22 mouse cellular contexts compared by ENCODE assay signal in genomic region chr17:8241645-8242044, GRCm38 (mm10). TPM values are rescaled to one million over a fixed set of nuclear protein-coding genes. Genes with fewer than 3 reads are reported as not detected.
A peak's percentile ranks its signal among the peaks of the same experiment; 100 is the strongest.
DNase-seq lines count a peak whose midpoint lies in the region; ATAC-seq and TF ChIP-seq lines count a peak whose summit lies in the region.
"Had no signal": no experiment of that assay in that cellular context is flagged by ENCODE, and none has a peak within 500 bp of the region (broad histone marks: within the 10 kb centered on the region; RNA-seq: fewer than 3 reads in every experiment).

No protein-coding gene starts in this region.

- no peak for DNase-seq in spleen, adult 2 months (ENCODE audit: low read depth in 1 of 2, low spot score in 2 of 2)
- no peak for DNase-seq in spleen, postnatal 36 days (ENCODE audit: low spot score in 2 of 2)
- DNase-seq in induced T-regulatory cell, adult 2 months (ENCODE audit: low read depth), result peak; percentile 62
- DNase-seq: adrenal gland, adult 8-10 months; adrenal gland, postnatal 14 days; adrenal gland, postnatal 36 days; cerebellum, adult 11-12 months; cerebellum, adult 2 months; cerebellum, adult 9-10 months; cerebellum, postnatal 10 days; cerebellum, postnatal 25 days had no signal

- 86% methylated on average over 12 of the region's 12 CpGs for WGBS in spleen, adult 2 months
- WGBS in neural tube, embryonic 15.5 days, result 71% methylated on average over 12 of the region's 12 CpGs
- 74% methylated on average over 12 of the region's 12 CpGs for WGBS in forebrain, embryonic 12.5 days

- no peak for TF ChIP-seq CTCF in spleen, adult 2 months (IDR thresholded peaks at IDR 0.05; ENCODE audit: extremely low read depth, insufficient read depth, insufficient read length, insufficient replicate concordance)

- ATAC-seq in neural tube, embryonic 15.5 days (ENCODE audit: low FRiP score), result no peak
- ATAC-seq in forebrain, embryonic 12.5 days (ENCODE audit: low FRiP score), result no peak
- ATAC-seq: forebrain, embryonic 14.5 days; forebrain, embryonic 16.5 days; Patski had no signal

- no peak overlapping the region for H3K4me3 ChIP-seq in spleen, adult 2 months (ENCODE audit: extremely low read depth, insufficient read depth, insufficient read length)
- H3K4me3 ChIP-seq in neural tube, embryonic 15.5 days (replicated peaks), result no peak overlapping the region
- H3K4me3 ChIP-seq in forebrain, embryonic 12.5 days (replicated peaks), result no peak overlapping the region
- H3K4me3 ChIP-seq: embryonic facial prominence, embryonic 10.5 days; embryonic facial prominence, embryonic 12.5 days had no signal

- no peak for TF ChIP-seq POLR2A in spleen, adult 2 months (IDR thresholded peaks at IDR 0.05; ENCODE audit: low read depth, low read length)

- peak overlapping the region; percentile 49; the same call in 1 of the 2 replicates for H3K27ac ChIP-seq in spleen, adult 2 months (ENCODE audit: insufficient read depth, low read length)
- no peak overlapping the region for H3K27ac ChIP-seq in neural tube, embryonic 15.5 days (replicated peaks)
- no peak overlapping the region for H3K27ac ChIP-seq in forebrain, embryonic 12.5 days
- H3K27ac ChIP-seq: embryonic facial prominence, embryonic 10.5 days; embryonic facial prominence, embryonic 12.5 days had no signal

- peaks cover 73% of the 10 kb centered on the region for H3K4me1 ChIP-seq in spleen, adult 2 months (ENCODE audit: control insufficient read depth, insufficient read depth, insufficient read length)
- no peaks in the 10 kb centered on the region for H3K4me1 ChIP-seq in neural tube, embryonic 15.5 days
- no peaks in the 10 kb centered on the region for H3K4me1 ChIP-seq in forebrain, embryonic 12.5 days
- H3K4me1 ChIP-seq: embryonic facial prominence, embryonic 10.5 days; embryonic facial prominence, embryonic 12.5 days had no signal

- H3K27me3 ChIP-seq in spleen, adult 2 months (ENCODE audit: control insufficient read depth, insufficient read depth, low read length), result no peaks in the 10 kb centered on the region
- no peaks in the 10 kb centered on the region for H3K27me3 ChIP-seq in neural tube, embryonic 15.5 days (replicated peaks)
- no peaks in the 10 kb centered on the region for H3K27me3 ChIP-seq in forebrain, embryonic 12.5 days
- H3K27me3 ChIP-seq: embryonic facial prominence, embryonic 12.5 days had no signal

- H3K36me3 ChIP-seq in spleen, adult 2 months (ENCODE audit: control insufficient read depth, insufficient read depth, low read length), result no peaks in the 10 kb centered on the region
- no peaks in the 10 kb centered on the region for H3K36me3 ChIP-seq in neural tube, embryonic 15.5 days
- no peaks in the 10 kb centered on the region for H3K36me3 ChIP-seq in forebrain, embryonic 12.5 days (replicated peaks)
- H3K36me3 ChIP-seq: embryonic facial prominence, embryonic 10.5 days; embryonic facial prominence, embryonic 12.5 days; G1E had no signal

- H3K4me2 ChIP-seq in neural tube, embryonic 15.5 days, result no peak overlapping the region
- no peak overlapping the region for H3K4me2 ChIP-seq in forebrain, embryonic 12.5 days
- H3K4me2 ChIP-seq: embryonic facial prominence, embryonic 12.5 days had no signal

- no peaks in the 10 kb centered on the region for H3K9me3 ChIP-seq in neural tube, embryonic 15.5 days (replicated peaks)
- no peaks in the 10 kb centered on the region for H3K9me3 ChIP-seq in forebrain, embryonic 12.5 days
- H3K9me3 ChIP-seq: embryonic facial prominence, embryonic 10.5 days; embryonic facial prominence, embryonic 12.5 days; G1E had no signal

- no peak overlapping the region for H3K9ac ChIP-seq in neural tube, embryonic 15.5 days (replicated peaks)
- H3K9ac ChIP-seq in forebrain, embryonic 12.5 days, result no peak overlapping the region
- H3K9ac ChIP-seq: embryonic facial prominence, embryonic 12.5 days had no signal

RNA-seq across cellular contexts. Expression of gene Ccr6, which starts 5.8 kb away (rescaled TPM):
- 43.7 and 44.4 TPM in 2 replicates for polyA plus RNA-seq in spleen, adult 2 months (2012; rRNA removed)
- 0.37 TPM in 1 of 2 replicates, not detected in the other for polyA plus RNA-seq in neural tube, embryonic 15.5 days (2015; fragmentation: Nextera tagmentation; extraction: Ambion mirVana)
- polyA plus RNA-seq in forebrain, embryonic 12.5 days (2016; fragmentation: Nextera tagmentation; extraction: Ambion mirVana), result not detected in 2 replicates
- polyA plus RNA-seq: C2C12; cerebellum, adult 2 months; embryonic facial prominence, embryonic 10.5 days; embryonic facial prominence, embryonic 12.5 days; embryonic facial prominence, embryonic 14.5 days; forebrain, embryonic 11.5 days; forebrain, embryonic 14.5 days; forebrain, embryonic 16.5 days; G1E; Patski had no signal

RNA-seq across cellular contexts. Expression of gene Mpc1, which starts 41.1 kb away (rescaled TPM):
- 24.5 and 25.6 TPM in 2 replicates for polyA plus RNA-seq in spleen, adult 2 months (2012; rRNA removed)
- polyA plus RNA-seq in neural tube, embryonic 15.5 days (2015; fragmentation: Nextera tagmentation; extraction: Ambion mirVana), result 382 and 460 TPM in 2 replicates
- 122 and 124 TPM in 2 replicates for polyA plus RNA-seq in forebrain, embryonic 12.5 days (2016; fragmentation: Nextera tagmentation; extraction: Ambion mirVana)

Comparison
In these comparisons a context has a peak if more than half of its experiments do, and no peak if none do; other contexts are left out.
1. RNA of gene Ccr6, which starts 5.8 kb away (polyA plus RNA-seq): 43.7 to 44.4 TPM in spleen, adult 2 months; 0.37 TPM in neural tube, embryonic 15.5 days and not detected in forebrain, embryonic 12.5 days; every median in the first group is over 10 times any median in the second.